Mouse (Mus musculus): ENCODE measurements around the gene Caln1. TPM values are rescaled to one million over a fixed set of nuclear protein-coding genes. Genes with fewer than 3 reads are reported as not detected.
A peak's percentile ranks its signal among the peaks of the same experiment; 100 is the strongest.

Gene Caln1
- polyA plus RNA-seq, 2 experiments, result 0.91 to 1.3 TPM

- no peak overlapping the region for H3K4me3 ChIP-seq (replicated peaks; ENCODE audit: low read length)
- no peaks in the 10 kb centered on the region for H3K27me3 ChIP-seq (ENCODE audit: control insufficient read depth, insufficient read depth, low read length)
- no peak overlapping the region for H3K9ac ChIP-seq (ENCODE audit: low read depth, low read length, severe bottlenecking)
- no peak overlapping the region for H3K27ac ChIP-seq (replicated peaks; ENCODE audit: low read depth, low read length)
- no peaks in the 10 kb centered on the region for H3K9me3 ChIP-seq (ENCODE audit: control insufficient read depth, low read length)
- H3K36me3 ChIP-seq (ENCODE audit: control insufficient read depth, insufficient read depth, low read length), result no peaks in the 10 kb centered on the region
- H3K4me2 ChIP-seq (replicated peaks; ENCODE audit: low read depth, low read length, severe bottlenecking), result no peak overlapping the region
- TF ChIP-seq POLR2A (IDR thresholded peaks at IDR 0.05; ENCODE audit: borderline replicate concordance, extremely low read depth, insufficient read depth, insufficient read length), result no peak
- ATAC-seq (ENCODE audit: low FRiP score, low read depth) (no peak), DNase-seq (ENCODE audit: low spot score) (peak; percentile 72)
- WGBS, result 27% methylated on average over 3 of the region's 3 CpGs
- no peaks in the 10 kb centered on the region for H3K4me1 ChIP-seq (ENCODE audit: control insufficient read depth, insufficient read depth, low read length)
Measured at GRCm38 (mm10) chr5:130363773-130364172, 5.5 kb upstream of the Caln1 start.

GRCm38 (mm10) chr5:130368236-130368635 lies 1.0 kb upstream of the Caln1 start:
- Histone ChIP-seq H3K36me3 (ENCODE audit: control insufficient read depth, insufficient read depth, low read length) (no peaks in the 10 kb centered on the region), H3K4me2 (replicated peaks; ENCODE audit: low read depth, low read length, severe bottlenecking) (no peak overlapping the region), H3K27me3 (ENCODE audit: control insufficient read depth, insufficient read depth, low read length) (no peaks in the 10 kb centered on the region), H3K4me1 (ENCODE audit: control insufficient read depth, insufficient read depth, low read length) (no peaks in the 10 kb centered on the region), H3K27ac (replicated peaks; ENCODE audit: low read depth, low read length) (no peak overlapping the region), H3K9me3 (ENCODE audit: control insufficient read depth, low read length) (no peaks in the 10 kb centered on the region), H3K4me3 (replicated peaks; ENCODE audit: low read length) (no peak overlapping the region), H3K9ac (ENCODE audit: low read depth, low read length, severe bottlenecking) (no peak overlapping the region)
- DNase-seq (ENCODE audit: low spot score), result no peak
- WGBS, result 84% methylated on average over 6 of the region's 6 CpGs
- no peak for ATAC-seq (ENCODE audit: low FRiP score, low read depth)
- no peak for TF ChIP-seq POLR2A (IDR thresholded peaks at IDR 0.05; ENCODE audit: borderline replicate concordance, extremely low read depth, insufficient read depth, insufficient read length)

DNA sequence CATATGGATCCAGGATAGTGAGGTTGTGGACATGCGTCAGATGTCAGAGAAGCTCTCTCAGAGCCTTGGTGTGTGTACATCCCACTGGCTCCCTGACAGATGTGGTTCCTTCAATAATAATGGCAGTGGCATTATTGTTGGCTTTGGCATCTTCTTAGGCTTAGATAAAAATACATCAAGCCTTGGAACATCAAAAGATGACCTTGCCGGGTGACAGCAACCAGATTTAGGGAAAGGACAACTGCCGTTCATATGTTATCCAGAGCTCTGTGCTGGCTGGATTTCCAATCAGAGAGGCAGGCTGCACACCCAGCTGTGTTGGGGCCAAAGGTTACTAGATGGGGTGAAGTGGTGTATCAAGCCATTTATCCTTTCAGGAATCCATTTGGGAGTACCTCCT lies 6.2 kb downstream of the Caln1 start:
- 83% methylated on average over 3 of the region's 3 CpGs for WGBS
- H3K27me3 ChIP-seq (ENCODE audit: control insufficient read depth, insufficient read depth, low read length), result no peaks in the 10 kb centered on the region
- no peaks in the 10 kb centered on the region for H3K9me3 ChIP-seq (ENCODE audit: control insufficient read depth, low read length)
- no peak overlapping the region for H3K4me2 ChIP-seq (replicated peaks; ENCODE audit: low read depth, low read length, severe bottlenecking)
- H3K4me3 ChIP-seq (replicated peaks; ENCODE audit: low read length), result no peak overlapping the region
- H3K4me1 ChIP-seq (ENCODE audit: control insufficient read depth, insufficient read depth, low read length), result no peaks in the 10 kb centered on the region
- H3K9ac ChIP-seq (ENCODE audit: low read depth, low read length, severe bottlenecking), result no peak overlapping the region
- H3K27ac ChIP-seq (replicated peaks; ENCODE audit: low read depth, low read length), result no peak overlapping the region
- ATAC-seq (ENCODE audit: low FRiP score, low read depth) (no peak), DNase-seq (ENCODE audit: low spot score) (no peak)
- H3K36me3 ChIP-seq (ENCODE audit: control insufficient read depth, insufficient read depth, low read length), result no peaks in the 10 kb centered on the region
- TF ChIP-seq POLR2A (IDR thresholded peaks at IDR 0.05; ENCODE audit: borderline replicate concordance, extremely low read depth, insufficient read depth, insufficient read length), result no peak

GRCm38 (mm10) chr5:130384222-130384912 lies 15.1 kb downstream of the Caln1 start, which contains the start of gene A330070K13Rik:
TSS of gene A330070K13Rik (minus strand) at chr5:130384631.
- ATAC-seq (ENCODE audit: low FRiP score, low read depth) (no peak), DNase-seq (ENCODE audit: low spot score) (no peak)
- WGBS, result 9% methylated on average over 13 of the region's 13 CpGs
- Histone ChIP-seq H3K9me3 (ENCODE audit: control insufficient read depth, low read length) (no peaks in the 10 kb centered on the region), H3K36me3 (ENCODE audit: control insufficient read depth, insufficient read depth, low read length) (no peaks in the 10 kb centered on the region), H3K4me1 (ENCODE audit: control insufficient read depth, insufficient read depth, low read length) (no peaks in the 10 kb centered on the region; the same call in none of the 2 replicates), H3K27ac (replicated peaks; ENCODE audit: low read depth, low read length) (no peak within 1 kb of the TSS), H3K27me3 (ENCODE audit: control insufficient read depth, insufficient read depth, low read length) (no peaks in the 10 kb centered on the region), H3K9ac (ENCODE audit: low read depth, low read length, severe bottlenecking) (no peak within 1 kb of the TSS), H3K4me2 (replicated peaks; ENCODE audit: low read depth, low read length, severe bottlenecking) (peak within 1 kb of the TSS; percentile 39), H3K4me3 (replicated peaks; ENCODE audit: low read length) (peak within 1 kb of the TSS; percentile 14)
- no peak for TF ChIP-seq POLR2A (IDR thresholded peaks at IDR 0.05; ENCODE audit: borderline replicate concordance, extremely low read depth, insufficient read depth, insufficient read length)

- no peak for TF ChIP-seq POLR2A (IDR thresholded peaks at IDR 0.05; ENCODE audit: borderline replicate concordance, extremely low read depth, insufficient read depth, insufficient read length)
- no peaks in the 10 kb centered on the region; the same call in none of the 2 replicates for H3K4me1 ChIP-seq (ENCODE audit: control insufficient read depth, insufficient read depth, low read length)
- no peak overlapping the region for H3K9ac ChIP-seq (ENCODE audit: low read depth, low read length, severe bottlenecking)
Measured at GRCm38 (mm10) chr5:130386418-130386817, 17.2 kb downstream of the Caln1 start.

More at GRCm38 (mm10) chr5:130386418-130386817, 17.2 kb downstream of the Caln1 start:
- no peaks in the 10 kb centered on the region for H3K36me3 ChIP-seq (ENCODE audit: control insufficient read depth, insufficient read depth, low read length)
- no peaks in the 10 kb centered on the region for H3K9me3 ChIP-seq (ENCODE audit: control insufficient read depth, low read length)
- no peak for ATAC-seq (ENCODE audit: low FRiP score, low read depth)
- 61% methylated on average over 7 of the region's 7 CpGs for WGBS
- no peak for DNase-seq (ENCODE audit: low spot score)
- no peak overlapping the region for H3K4me2 ChIP-seq (replicated peaks; ENCODE audit: low read depth, low read length, severe bottlenecking)
- H3K27me3 ChIP-seq (ENCODE audit: control insufficient read depth, insufficient read depth, low read length), result no peaks in the 10 kb centered on the region
- H3K27ac ChIP-seq (replicated peaks; ENCODE audit: low read depth, low read length), result no peak overlapping the region
- H3K4me3 ChIP-seq (replicated peaks; ENCODE audit: low read length), result no peak overlapping the region

Measured in limb, embryonic 14.5 days (tissue).